Mouse (Mus musculus) embryo, embryonic 9.5 days (tissue): ENCODE results near the gene Slc13a3.
"Not testable (repeated sequence)": the region's sequence is repeated elsewhere in the genome, so short reads cannot be mapped to it uniquely, and the experiment has no call there.

Source experiments
- DNase-seq: peaks from one replicate; pipeline ENCODE4 v3.0.0-alpha.2; 2017; ENCODE audit errors: extremely low spot score

Slc13a3 gene

DNA sequence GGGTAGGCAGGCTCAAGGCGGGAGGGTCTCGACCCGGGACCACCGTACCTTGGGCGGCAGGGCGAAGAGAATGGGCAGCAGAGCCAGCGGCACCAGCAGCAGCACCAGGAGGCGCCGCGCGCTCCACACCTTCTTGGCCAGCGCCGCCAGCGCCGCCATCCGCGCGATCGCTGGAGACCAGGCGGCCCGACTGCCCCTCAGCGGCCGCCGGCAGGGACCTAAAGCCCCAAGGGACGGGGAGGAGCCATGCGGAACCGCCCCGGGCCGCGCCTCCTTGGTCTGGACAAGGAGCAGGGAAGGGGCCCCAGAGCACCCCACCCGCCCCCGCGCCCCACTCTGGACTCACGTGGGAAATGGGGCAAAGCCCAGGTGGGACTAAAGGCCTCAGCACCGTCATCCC lies at the start of gene Slc13a3:
Slc13a3 (minus strand) TSS at position 228 of the 400 bp plus-strand sequence.
- DNase-seq, result no peak

DNA sequence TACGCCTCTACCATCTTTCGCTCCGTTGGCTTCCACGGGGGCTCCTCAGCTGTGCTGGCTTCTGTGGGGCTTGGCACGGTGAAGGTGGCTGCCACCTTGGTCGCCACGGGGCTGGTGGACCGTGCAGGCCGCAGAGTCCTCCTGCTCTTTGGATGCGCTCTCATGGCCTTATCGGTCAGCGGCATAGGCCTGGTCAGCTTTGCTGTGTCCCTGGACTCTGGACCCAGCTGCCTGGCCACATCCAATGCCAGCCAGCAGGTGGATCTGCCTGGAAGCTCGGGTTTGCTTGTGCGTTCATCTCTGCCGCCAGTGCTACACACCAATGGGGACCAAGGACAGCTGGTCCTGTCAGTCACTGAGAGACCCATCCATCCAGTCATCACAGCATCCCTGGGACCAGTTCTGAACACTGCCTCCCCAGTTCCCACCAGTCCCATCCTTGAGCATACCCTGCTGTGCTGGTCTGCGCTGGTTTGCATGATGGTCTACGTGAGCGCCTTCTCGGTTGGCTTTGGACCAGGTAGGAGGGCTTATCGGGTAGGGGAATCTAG lies 42.2 kb upstream of the Slc13a3 start:
- no peak for DNase-seq

DNA sequence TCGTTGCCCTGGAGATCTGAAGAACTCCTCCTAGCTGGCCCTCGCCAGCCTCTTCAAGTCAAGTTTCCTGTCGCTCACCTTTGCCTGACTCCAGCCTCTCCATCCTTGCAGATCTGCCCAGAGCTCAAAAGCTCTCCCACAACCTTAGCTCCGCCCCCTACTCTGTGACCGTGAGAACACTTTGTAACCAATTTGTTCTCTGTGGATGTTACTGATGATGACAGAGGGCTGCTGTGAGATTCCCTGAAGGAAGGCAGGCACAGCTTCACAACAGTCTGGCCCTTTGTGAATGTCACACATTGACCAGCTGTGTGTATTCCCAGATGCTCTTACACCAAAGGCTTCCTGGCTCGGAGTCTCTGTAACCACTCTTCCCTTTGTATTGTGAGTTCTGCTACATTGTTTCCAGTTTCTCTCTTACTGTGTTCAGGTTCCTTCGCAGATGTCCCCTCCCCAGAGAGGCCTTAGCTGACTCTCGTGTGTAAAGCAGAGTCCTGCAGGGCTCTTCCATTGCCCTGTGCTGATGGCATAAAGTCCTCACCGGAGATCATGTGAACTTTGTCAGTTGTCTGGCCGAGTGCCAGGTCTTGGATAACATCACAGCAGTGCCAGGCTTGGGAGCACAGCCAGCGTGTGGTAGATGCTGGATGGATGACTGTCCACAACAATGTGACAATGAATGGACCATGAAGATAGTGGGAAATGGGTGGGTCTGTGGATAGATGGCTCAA lies 40.0 kb upstream of the Slc13a3 start:
- DNase-seq, result peak; percentile 15

DNA sequence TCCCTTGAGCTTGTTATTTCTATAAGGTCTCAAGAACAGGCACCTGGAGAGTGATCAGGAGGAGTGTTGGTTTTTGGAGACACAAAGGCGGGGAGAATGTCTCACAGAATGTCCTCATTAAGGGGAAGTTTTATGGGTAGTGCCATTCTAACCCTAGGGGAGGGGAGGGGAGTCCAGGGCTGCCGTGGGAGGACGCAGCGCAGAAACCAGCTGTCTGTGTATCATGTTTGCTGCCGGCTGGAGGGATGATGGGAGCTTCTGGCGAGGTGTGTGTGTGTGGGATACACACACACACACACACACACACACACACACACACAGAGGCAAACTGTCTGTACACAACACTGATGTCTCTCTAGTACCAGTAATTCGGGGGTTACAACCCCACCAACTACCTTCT lies 39.4 kb upstream of the Slc13a3 start:
- no peak for DNase-seq

DNA sequence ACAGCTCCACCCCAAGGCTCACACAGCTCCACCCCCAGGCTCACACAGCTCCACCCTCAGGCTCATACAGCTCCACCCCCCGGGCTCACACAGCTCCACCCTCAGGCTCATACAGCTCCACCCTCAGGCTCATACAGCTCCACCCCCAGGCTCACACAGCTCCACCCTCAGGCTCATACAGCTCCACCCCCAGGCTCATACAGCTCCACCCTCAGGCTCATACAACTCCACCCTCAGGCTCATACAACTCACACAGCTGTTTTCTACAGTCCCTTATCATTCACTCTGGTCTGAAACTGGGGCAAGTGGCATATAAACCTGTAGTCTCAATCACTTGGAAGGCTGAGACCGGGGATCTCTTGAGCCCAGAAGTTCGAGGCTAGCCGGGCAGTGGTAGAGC lies 38.5 kb upstream of the Slc13a3 start:
- not testable (repeated sequence) for DNase-seq

DNA sequence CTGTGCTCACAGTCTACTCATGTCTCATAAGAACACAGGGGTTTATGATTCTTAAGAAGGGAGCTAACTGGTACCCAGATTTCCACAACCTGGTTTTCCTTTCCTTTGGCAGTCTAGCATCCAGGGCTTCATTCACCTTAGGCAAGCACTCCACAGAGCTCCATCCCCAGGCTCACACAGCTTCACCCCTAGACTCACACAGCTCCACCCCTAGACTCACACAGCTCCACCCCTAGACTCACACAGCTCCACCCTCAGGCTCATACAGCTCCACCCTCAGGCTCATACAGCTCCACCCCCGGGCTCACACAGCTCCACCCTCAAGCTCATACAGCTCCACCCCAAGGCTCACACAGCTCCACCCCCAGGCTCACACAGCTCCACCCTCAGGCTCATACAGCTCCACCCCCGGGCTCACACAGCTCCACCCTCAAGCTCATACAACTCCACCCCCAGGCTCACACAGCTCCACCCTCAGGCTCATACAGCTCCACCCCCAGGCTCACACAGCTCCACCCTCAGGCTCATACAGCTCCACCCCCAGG lies 38.0 kb upstream of the Slc13a3 start:
- DNase-seq, result not testable (repeated sequence)

DNA sequence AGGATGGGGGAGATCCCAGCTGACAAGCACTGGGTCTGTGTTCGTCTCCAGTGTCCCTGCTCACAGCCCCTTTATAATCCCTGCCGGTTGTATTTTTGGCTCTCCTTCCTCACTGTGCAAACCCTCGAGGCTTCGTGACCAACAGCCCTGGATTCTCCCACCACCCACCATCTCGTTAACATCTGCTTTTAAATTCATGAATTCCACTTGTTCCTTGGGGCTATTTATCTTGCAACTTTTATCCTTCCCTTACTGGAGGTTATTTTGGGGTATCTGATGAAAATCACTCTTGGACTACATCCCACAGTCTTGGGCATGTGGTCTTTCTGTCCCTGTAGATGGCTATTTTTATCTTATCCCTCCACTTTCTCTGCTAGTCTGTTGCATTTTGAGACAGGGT lies 37.4 kb upstream of the Slc13a3 start:
- DNase-seq, result no peak

DNA sequence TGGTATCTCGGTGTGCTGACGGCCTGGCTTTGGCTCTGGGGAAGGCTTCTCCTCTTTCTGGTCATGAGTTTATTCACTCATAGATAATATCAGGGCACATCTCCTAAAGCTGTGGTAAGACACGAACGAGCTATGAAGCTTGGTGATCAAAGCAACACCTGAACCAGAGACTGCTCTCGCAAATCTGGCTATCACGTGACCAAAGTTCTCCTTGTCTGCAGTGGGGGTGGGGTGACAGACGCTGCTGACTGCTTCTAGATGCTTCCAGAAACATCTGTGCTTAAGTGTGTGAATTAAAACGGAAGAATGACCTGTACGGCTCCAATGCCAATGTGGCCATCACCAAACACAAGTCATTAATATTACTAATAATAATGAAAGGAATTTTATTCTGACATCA lies 36.7 kb upstream of the Slc13a3 start:
- DNase-seq, result no peak

DNA sequence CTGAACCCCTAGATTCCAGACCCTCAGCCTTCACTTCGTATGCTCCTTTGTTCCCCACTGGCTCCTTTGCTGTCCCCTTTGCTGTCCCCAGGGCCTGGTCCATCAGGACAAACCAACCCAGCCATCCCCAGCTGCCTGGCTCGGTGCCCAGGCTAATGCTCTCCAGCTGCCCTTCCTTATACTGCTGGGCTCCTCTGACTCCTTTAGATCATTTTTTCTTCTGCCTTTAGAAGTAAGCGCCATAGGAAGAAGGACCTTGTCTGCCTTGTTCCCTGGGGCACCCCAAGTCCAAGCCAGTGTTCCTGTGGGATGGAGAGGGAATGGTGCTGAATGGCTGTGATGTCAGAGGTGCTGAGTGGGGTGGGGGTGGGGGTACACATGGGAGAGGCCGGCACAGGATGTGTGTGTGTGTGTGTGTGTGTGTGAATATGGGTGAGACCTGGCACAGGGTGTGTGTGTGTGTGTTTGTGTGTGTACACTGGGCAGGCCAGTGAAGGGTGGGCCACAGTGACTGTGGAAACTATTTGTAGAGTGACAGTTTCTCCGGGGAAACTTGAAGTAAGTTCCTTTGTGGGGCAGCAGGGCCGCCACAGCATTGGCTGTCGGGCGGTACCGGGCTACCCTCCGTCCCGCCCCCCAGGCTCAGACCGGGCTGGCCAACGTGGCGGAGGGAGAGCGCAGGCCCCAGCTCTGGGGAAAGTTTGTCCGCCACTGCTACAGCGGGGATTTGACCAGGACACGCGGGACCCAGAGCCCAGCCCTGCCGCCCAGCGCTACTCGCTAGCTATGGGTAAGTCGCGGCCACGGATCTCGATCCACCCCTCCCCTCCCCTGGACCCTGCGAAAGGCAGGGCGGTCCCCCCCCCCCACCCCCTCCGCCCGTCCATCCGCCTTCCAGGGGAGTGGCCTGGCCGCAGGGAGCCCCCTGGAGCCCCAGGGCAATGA lies 30.5 kb upstream of the Slc13a3 start, which contains the start of gene Slc2a10:
Slc2a10 (plus strand) TSS at position 529 of the 945 bp plus-strand sequence.
- peak; percentile 42 for DNase-seq

DNA sequence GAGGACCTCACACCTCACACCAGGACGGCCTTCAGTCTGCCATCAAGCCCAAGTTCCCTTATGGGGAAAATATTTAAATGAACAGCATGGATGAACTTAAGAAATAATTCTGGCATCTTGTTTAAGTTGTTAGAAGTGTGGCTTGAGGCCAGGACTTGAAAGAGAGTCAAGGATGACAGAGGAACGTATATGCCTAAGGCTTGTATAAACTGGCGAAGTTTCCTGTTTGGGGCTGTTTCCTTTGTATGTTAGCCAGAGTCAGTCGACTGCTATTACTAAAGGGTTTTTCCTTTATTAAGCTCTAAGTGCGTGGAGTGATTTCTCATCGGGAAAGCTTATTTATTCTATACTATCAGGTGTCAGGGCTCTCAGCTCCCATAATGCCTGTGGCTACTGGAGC lies 25.8 kb upstream of the Slc13a3 start:
- no peak for DNase-seq

DNA sequence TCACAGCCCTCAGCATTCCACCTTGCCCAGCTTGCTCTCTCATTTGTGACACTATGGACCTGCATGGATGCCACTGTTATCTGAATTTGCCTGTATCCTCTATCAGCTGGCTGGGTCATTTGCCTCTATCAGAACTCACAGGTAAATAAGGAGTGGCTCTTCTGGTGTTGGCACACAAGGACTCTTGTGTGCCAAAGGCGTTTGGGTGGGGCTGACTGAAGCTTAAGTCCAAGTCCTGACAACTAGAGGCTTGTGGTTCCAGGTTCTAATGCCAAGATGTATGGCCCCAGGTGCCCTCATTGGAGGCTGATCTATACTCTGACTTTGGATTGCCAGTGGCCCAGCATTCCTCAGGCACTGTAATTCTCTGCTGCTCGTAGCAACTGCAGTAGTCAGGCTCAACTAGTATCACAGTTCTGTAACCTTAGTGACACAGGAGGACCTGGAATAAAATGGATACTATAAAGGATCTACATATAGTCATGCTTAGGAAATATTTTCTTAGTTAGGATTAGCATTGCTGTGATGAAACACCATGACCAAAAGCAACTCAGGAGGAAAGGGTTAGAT lies 24.8 kb upstream of the Slc13a3 start:
- DNase-seq, result no peak

DNA sequence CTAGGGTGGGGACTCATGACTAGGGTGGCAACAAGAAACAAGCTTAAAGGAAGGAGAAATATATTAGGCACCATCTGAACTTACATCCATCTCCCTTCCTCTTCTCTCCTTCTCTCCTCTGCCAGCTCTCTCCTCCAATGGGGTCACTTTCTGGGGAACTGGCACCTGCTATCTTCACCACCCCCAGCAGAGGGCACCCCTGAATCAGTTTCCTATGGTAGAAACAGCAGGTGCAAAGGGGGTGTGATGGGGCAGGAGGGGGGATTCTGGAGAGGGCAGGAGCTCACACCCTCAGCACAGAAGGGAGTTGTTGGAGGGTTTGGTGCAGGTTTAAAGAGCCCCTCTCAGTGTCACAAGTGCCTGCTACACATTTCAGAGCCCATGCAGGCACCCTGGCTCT lies 23.2 kb upstream of the Slc13a3 start:
- peak; percentile 46 for DNase-seq

DNA sequence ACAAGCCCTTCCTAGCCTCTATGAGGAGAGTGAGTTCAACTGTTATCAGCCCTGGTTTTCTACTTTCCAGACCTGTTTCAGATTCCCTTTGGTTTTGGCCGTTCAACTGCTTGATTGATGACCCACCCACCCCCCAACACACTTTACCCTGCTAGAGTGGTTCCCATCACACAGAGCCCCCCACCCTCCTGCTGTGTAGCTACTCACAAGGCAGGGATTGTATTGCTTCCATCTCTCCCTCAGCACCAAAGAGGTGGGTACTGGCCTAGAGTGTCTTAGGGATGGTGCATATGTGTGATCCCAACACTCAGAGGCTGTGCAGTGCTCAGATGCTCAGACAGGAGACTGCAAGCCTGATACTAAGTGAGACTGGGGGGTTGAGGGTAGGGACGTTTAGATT lies 21.5 kb upstream of the Slc13a3 start:
- no peak for DNase-seq

DNA sequence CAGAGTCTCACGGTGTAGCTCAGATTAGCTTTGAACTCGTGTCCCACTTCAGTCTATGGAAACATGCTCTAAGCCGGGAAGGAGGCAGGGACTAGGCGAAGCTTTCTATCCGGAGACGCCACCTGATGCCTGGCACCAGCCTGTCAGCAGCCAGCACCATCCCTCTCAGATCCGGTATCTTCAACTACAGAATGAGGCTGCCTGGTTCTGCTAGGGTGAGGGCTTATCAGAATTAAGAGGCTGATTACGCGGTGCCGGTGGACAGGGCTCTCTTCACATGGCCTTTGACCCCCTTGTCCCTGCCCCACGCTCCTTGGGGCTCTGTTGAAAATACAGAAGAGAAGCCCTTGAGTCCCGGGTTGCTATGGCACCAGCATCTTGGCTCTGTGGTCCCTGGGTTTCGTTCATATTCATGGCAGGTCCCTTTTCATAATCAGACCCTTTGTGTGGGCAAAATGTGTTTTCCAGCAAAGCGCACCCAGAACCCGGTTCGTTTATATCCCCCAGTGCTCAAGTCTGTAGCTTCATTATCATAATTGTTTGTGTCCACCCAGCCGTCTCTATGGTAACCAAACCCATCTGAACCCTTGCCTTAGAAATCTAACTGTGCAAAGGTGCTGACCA lies 20.7 kb upstream of the Slc13a3 start:
- DNase-seq, result peak; percentile 31

DNA sequence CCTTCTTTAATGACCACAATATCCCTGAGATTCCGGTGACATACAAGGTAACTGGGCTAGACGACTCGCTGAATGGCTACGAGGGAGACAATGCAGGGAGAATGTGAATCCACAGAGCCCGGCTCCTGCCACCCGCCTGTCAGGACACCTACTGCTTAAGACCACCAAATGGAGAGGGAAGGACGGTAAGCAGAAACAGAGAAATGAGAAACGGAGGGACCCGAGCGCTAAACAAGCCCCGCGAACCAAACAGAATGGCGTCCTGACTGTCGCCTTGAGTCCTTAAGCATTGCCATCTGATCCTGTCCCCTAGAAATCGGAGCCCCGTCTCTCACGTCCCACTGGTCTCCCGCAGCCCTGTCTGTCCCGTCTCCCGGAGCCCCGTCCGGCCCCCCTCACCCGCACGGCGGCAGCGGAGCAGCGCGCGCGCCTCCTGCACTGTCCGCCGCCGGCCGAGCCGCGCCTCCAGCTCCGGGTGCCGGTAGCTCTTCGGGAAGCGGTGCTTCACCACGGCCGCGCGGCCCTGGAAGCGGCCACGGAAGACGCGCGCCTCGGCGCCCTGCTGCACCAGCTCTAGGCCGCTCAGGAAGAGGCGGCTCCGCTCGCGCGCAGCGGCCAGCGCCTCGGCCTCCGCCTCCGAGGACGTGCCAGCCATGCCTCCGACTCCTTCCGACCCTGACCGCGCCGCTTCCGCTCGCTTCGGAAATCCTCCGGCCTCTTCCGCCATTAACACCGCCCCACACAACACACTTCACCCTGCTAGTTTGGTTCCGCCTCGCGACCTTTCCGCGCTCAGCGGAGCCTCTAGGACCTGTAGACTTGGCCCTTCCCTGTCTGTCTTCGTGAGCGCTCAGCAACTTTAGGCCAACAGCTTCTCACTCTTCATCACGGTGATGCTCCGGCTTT lies 19.9 kb upstream of the Slc13a3 start, which contains the start of gene Trp53rka:
Trp53rka (minus strand) TSS at position 677 of the 906 bp plus-strand sequence.
- DNase-seq, result peak; percentile 85

DNA sequence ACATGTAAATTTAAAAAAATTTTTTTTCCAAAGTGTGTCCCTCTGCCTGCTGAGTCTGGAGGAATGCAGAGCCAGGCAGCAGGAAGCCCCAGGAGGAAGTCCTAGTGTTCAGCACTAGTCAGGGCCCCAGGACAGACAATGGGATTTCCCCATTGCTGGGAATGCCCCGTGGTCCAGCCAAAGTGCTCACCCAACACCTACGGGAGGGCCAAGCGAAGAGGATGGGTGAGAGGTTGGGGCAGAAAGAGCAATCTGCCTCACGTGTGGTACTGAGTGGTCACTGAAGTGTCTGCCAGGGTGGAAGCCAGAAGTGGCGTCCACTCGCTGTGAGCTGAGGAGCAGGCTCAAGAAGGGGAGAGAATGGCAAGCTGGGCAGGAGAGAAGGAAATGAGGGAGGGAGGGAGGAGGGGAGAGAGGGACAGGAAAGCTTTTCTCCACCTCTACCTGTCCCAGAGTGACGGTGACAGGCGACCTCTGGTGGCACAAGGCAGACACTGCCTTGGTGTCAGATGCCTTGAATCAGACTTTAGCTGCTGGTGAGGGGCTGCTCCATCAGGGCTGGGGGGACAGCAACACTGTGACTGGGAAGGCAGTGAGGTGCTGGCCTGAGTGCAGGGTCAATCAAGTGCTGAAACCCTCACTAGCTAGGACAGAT lies 14.0 kb upstream of the Slc13a3 start:
- DNase-seq, result peak; percentile 60

DNA sequence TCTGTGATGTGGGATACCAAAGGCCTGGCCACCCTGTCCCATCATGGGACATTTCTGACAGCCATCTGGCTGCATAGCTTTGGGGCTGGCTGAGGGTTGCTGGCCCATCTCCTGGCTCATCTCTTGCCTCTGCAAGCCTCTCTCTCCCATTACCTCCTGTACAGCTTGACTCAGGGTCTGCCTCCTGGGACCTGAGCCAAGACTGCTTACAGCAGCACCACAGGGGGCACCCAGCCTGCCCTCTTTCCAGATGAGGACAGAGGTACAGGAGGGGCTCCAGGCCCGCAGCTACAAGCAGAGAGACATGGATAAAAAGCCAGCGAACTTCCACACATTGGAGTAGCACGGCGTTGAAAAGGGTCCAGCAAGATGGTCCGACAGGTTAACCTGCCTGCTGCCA lies 13.4 kb upstream of the Slc13a3 start:
- DNase-seq, result no peak

DNA sequence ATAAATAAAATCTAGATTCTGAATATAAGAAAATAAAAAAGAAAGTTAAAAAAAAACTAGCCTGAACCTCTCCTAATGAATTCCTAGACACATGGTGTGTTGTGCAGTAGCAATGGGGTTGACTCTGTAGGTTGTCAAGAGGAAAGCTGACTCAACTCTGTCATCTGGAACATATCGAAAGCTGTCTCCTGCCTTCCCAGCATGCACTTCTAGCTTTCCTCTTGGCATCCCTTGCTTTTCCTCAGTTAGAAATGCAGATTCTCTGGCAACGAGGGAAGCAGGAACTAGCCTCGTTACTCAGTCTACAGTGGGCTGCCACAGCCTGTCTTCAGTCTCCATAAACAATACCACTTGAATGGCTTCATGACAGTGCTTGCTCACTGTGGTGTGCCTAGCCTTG lies 12.8 kb upstream of the Slc13a3 start:
- DNase-seq, result no peak

DNA sequence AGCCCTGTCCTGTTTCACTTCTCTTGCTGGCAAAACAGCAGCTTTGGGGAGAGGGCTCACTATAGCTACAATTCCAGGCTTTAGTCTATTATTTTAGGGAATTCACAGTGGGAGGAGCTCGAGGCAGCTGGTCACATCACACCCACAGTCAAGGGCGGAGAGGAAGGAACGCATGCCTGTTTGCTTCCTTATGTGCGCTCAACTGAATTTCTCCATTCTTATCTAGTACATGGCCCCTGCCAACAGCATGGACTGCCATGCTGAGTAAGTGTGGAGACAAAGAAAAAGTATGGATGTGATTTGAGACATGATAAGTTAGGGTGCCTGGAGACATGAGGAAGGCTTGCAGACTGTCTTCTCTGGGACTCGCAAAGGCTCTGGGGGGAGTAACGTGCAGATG lies 11.1 kb upstream of the Slc13a3 start:
- no peak for DNase-seq

DNA sequence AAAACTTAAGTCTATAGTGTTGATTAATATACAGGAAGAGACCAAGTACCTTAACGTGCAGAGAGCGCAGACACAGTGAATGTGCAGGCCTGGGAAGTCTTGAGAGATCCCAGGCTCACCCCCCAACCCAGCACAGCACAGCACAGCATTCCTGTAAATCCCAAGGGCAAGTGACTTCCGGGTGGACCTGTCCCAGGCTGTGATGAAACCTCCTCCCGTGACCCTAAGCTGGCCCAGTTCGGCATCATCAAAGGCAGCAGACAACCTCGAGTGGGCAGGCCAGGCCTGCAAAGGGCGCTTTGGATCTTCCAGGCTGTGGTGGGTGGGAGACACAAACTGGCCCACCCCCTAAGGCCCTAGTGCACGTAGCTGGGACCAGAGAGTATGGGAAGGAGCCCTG lies 9.0 kb upstream of the Slc13a3 start:
- DNase-seq, result no peak
